ENCODE assay signal across 28 mouse cellular contexts in genomic region chr2:158760231-158760630, GRCm38 (mm10).
"Had no signal": no experiment of that assay in that cellular context is flagged by ENCODE, and none has a peak within 500 bp of the region (broad histone marks: within the 10 kb centered on the region; RNA-seq: fewer than 3 reads in every experiment).

No protein-coding gene starts in this region.

- DNase-seq: cerebellum, adult 2 months; cerebellum, adult 8-10 months; cerebellum, adult 9-10 months; cerebellum, adult 9-11 months; cerebellum, postnatal 10 days; cerebellum, postnatal 14 days; cerebellum, postnatal 25 days; cerebellum, postnatal 36 days; embryo, embryonic 11 days; forebrain, postnatal 0 days; gastrocnemius, postnatal 10 days; gastrocnemius, postnatal 14 days; gastrocnemius, postnatal 25 days; gastrocnemius, postnatal 36 days; heart, adult 11 months; heart, adult 18-20 months had no signal

- H3K4me3 ChIP-seq: embryonic facial prominence, embryonic 10.5 days; embryonic facial prominence, embryonic 12.5 days; embryonic facial prominence, embryonic 13.5 days; embryonic facial prominence, embryonic 15.5 days; erythroblast, embryonic 14.5 days; forebrain, embryonic 10.5 days; forebrain, embryonic 12.5 days; forebrain, embryonic 13.5 days; forebrain, embryonic 15.5 days; gastrocnemius, adult 2 months had no signal

- H3K4me1 ChIP-seq: embryonic facial prominence, embryonic 12.5 days; embryonic facial prominence, embryonic 13.5 days; embryonic facial prominence, embryonic 15.5 days; forebrain, embryonic 10.5 days; forebrain, embryonic 12.5 days; forebrain, embryonic 13.5 days; forebrain, embryonic 15.5 days had no signal

- H3K27ac ChIP-seq: embryonic facial prominence, embryonic 10.5 days; embryonic facial prominence, embryonic 12.5 days; embryonic facial prominence, embryonic 13.5 days; embryonic facial prominence, embryonic 15.5 days; forebrain, embryonic 10.5 days; forebrain, embryonic 12.5 days; forebrain, embryonic 13.5 days; forebrain, embryonic 15.5 days; gastrocnemius, adult 2 months had no signal

- H3K36me3 ChIP-seq: embryonic facial prominence, embryonic 10.5 days; embryonic facial prominence, embryonic 12.5 days; embryonic facial prominence, embryonic 13.5 days; embryonic facial prominence, embryonic 15.5 days; forebrain, embryonic 10.5 days; forebrain, embryonic 12.5 days had no signal

- H3K27me3 ChIP-seq: embryonic facial prominence, embryonic 12.5 days; embryonic facial prominence, embryonic 13.5 days; embryonic facial prominence, embryonic 15.5 days; forebrain, embryonic 12.5 days; forebrain, embryonic 13.5 days; forebrain, embryonic 15.5 days had no signal

- H3K4me2 ChIP-seq: embryonic facial prominence, embryonic 12.5 days; embryonic facial prominence, embryonic 13.5 days; embryonic facial prominence, embryonic 15.5 days; forebrain, embryonic 12.5 days; forebrain, embryonic 13.5 days; forebrain, embryonic 15.5 days had no signal

- H3K9me3 ChIP-seq: embryonic facial prominence, embryonic 10.5 days; embryonic facial prominence, embryonic 12.5 days; embryonic facial prominence, embryonic 13.5 days; embryonic facial prominence, embryonic 15.5 days; forebrain, embryonic 10.5 days; forebrain, embryonic 12.5 days; forebrain, embryonic 13.5 days; forebrain, embryonic 15.5 days had no signal

- ATAC-seq: forebrain, embryonic 13.5 days; forebrain, embryonic 14.5 days; forebrain, embryonic 15.5 days; forebrain, embryonic 16.5 days; forebrain, postnatal 0 days had no signal

- H3K9ac ChIP-seq: embryonic facial prominence, embryonic 12.5 days; embryonic facial prominence, embryonic 13.5 days; embryonic facial prominence, embryonic 15.5 days; forebrain, embryonic 12.5 days; forebrain, embryonic 13.5 days; forebrain, embryonic 15.5 days; forebrain, postnatal 0 days had no signal
